Mouse (Mus musculus) erythroblast, embryonic 14.5 days (primary cell): ENCODE data around the gene Mum1l1.

ENCODE experiments used
- GATA1 ChIP-seq: IDR thresholded peaks from 2 replicates; pipeline ENCODE4 v1.6.1; 2012; ENCODE audit warnings: low read length, inconsistent platforms, mixed read lengths
- TAL1 ChIP-seq: IDR thresholded peaks from 3 replicates; pipeline ENCODE4 v1.6.1; 2012; ENCODE audit warnings: low read length, inconsistent platforms, mixed read lengths

GRCm38 (mm10) chrX:139178928-139179327 is 30.9 kb upstream of the Mum1l1 start, which contains the start of gene 4933428M09Rik:
- no peak for TF ChIP-seq GATA1
- no peak for TF ChIP-seq TAL1
